Mouse (Mus musculus) spleen, adult 18-20 months (tissue): ENCODE results near the gene Farsa.

ENCODE experiments used
- DNase-seq, 2 experiments: peaks; one replicate each; pipeline ENCODE4 v3.0.0; 2022; ENCODE audit warnings: mixed read lengths in 2 of 2

Gene Farsa

DNA sequence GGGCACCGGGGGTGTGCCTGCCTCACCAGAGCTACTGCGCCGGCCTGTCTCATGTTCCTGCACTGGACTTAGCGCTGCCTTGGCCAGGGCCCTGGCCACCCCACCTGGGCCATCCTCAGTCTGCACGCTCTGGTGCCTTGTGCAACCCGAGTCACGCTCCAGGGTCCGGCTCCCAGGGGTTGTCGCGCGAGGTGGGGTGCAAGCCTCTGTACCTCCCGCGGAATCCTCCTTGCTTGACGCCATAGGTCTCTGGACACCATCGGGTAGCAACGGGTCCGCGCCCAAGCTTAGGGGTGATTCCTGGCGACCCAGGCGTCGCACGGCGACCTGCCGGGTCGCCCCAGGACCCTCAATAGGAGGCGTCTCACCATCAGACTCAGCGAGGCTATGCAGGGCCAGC, 55.6 kb downstream of the Farsa start:
- no peak for DNase-seq

- DNase-seq, result peak; percentile 84 to 85
Measured at GRCm38 (mm10) chr8:84912895-84913501, 56.2 kb downstream of the Farsa start.

GRCm38 (mm10) chr8:84913502-84913900, 56.7 kb downstream of the Farsa start:
- peak in 1 of 2 experiments; percentile 33 for DNase-seq

GRCm38 (mm10) chr8:84913960-84914359, 57.2 kb downstream of the Farsa start:
- peak in 1 of 2 experiments; percentile 54 for DNase-seq

DNA sequence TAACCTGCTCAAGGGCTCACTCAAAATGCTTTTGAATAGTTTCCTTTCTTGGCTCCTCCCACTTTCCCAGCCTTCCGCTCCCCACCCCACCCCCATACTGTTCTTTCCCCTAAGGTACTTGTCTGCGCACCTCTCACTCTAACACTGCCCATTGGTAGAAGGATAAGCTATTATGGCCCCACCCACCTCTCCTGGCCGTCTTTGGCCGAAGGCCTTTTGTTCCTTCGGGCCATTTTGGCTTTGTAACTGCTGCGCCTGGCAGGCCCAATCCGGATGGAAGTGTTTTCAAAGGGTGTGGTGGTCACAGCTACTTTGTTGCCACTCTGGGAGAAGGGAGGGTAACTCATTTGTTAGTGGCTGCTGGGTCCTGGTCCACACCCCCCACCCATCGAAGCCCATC, 58.5 kb downstream of the Farsa start:
- no peak for DNase-seq

DNA sequence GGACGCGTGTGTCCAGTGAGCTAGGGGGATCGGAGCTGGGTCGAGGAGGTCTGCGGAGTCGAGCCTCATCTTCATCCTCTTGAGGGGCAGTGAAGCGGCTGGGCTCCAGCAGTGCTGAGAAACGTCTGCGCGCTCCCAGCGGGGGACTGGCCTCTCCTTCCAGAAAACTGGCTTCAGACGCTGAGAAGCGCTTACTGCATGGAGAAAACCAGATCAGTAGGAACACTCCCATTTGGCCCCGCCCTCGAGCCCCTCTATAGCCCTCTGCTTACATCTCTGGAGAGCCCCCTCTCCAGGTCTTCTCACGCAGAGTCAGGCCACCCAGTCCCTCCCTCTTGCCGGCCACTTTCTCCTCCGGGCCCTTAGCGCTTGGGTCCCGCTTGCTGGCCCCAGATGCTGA, 61.0 kb downstream of the Farsa start:
- DNase-seq, result no peak

DNA sequence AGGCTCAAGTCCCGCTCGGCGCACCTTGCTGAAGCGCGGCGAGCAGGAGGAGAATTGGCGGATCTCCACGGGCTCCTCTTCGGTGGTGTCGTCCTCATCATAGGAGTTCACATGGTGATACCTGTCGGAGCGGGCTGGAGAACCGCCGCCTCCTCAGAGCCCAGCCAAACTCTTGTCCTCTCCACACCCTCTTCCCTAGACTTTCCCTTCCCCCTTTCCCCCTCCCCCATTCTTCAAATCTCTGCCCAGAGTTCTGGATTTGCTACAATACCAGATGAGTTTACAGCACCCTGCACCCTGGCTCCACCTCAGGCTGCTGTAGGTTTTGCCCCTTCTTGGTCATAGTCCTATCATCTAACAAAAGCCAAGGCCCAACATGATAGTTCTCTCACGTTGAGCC, 61.9 kb downstream of the Farsa start:
- DNase-seq, result no peak
